ENCODE assay signal across 8 mouse cellular contexts in the genomic region with DNA sequence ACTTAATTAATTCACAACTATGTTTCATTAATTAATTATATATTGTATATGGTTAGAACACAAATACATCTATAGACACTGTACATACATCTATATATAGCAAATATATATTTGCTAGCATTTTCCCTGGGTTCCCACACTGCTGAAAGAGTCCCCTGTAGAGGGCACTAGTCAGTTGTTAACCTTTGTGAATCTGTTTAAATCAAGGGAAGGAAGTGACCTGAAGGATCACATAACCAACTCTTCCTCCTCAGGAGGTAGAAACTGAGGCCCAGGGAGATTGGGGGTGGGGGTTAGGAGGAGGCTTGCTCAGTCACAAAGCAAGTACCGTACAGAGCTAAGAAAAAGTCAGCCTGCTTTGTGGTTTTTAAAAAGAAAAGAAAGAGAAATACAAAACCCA.
DNase-seq lines count a peak whose midpoint lies in the region; ATAC-seq and TF ChIP-seq lines count a peak whose summit lies in the region.

No protein-coding gene starts in this region.

- no peaks in the 10 kb centered on the region for H3K9me3 ChIP-seq in limb, embryonic 14.5 days (ENCODE audit: control insufficient read depth, low read length)
- H3K9me3 ChIP-seq in limb, embryonic 10.5 days (replicated peaks) = no peaks in the 10 kb centered on the region
- H3K9me3 ChIP-seq in embryonic facial prominence, embryonic 14.5 days (ENCODE audit: control insufficient read depth, low read length) = no peaks in the 10 kb centered on the region
- no peaks in the 10 kb centered on the region for H3K9me3 ChIP-seq in liver, embryonic 15.5 days (replicated peaks)
- no peaks in the 10 kb centered on the region for H3K9me3 ChIP-seq in stomach, embryonic 16.5 days (replicated peaks; ENCODE audit: control insufficient read depth, low read length)
- no peaks in the 10 kb centered on the region for H3K9me3 ChIP-seq in midbrain, embryonic 15.5 days

- H3K4me1 ChIP-seq in limb, embryonic 14.5 days (ENCODE audit: control insufficient read depth, insufficient read depth, low read length) = peaks cover 5% of the 10 kb centered on the region; the same call in 1 of the 2 replicates
- no peaks in the 10 kb centered on the region for H3K4me1 ChIP-seq in limb, embryonic 10.5 days
- H3K4me1 ChIP-seq in embryonic facial prominence, embryonic 14.5 days (ENCODE audit: control insufficient read depth, insufficient read depth, low read length) = peaks cover 4% of the 10 kb centered on the region; the same call in 1 of the 2 replicates
- H3K4me1 ChIP-seq in liver, embryonic 15.5 days (replicated peaks) = peaks cover 16% of the 10 kb centered on the region
- H3K4me1 ChIP-seq in stomach, embryonic 16.5 days (ENCODE audit: control insufficient read depth, insufficient read depth, low read length) = peaks cover 2% of the 10 kb centered on the region
- no peaks in the 10 kb centered on the region for H3K4me1 ChIP-seq in midbrain, embryonic 15.5 days

- H3K27ac ChIP-seq in limb, embryonic 14.5 days (replicated peaks; ENCODE audit: low read depth, low read length) = no peak overlapping the region
- H3K27ac ChIP-seq in limb, embryonic 10.5 days = no peak overlapping the region
- no peak overlapping the region for H3K27ac ChIP-seq in embryonic facial prominence, embryonic 14.5 days (replicated peaks; ENCODE audit: low read depth, low read length)
- no peak overlapping the region for H3K27ac ChIP-seq in liver, embryonic 15.5 days (replicated peaks)
- H3K27ac ChIP-seq in stomach, embryonic 16.5 days (ENCODE audit: low read length) = peak overlapping the region; percentile 31
- no peak overlapping the region for H3K27ac ChIP-seq in midbrain, embryonic 15.5 days

- no peaks in the 10 kb centered on the region for H3K36me3 ChIP-seq in limb, embryonic 14.5 days (ENCODE audit: control insufficient read depth, insufficient read depth, low read length)
- H3K36me3 ChIP-seq in limb, embryonic 10.5 days = no peaks in the 10 kb centered on the region
- no peaks in the 10 kb centered on the region for H3K36me3 ChIP-seq in embryonic facial prominence, embryonic 14.5 days (ENCODE audit: control insufficient read depth, insufficient read depth, low read length)
- no peaks in the 10 kb centered on the region for H3K36me3 ChIP-seq in liver, embryonic 15.5 days (replicated peaks)
- no peaks in the 10 kb centered on the region for H3K36me3 ChIP-seq in stomach, embryonic 16.5 days (ENCODE audit: control insufficient read depth, insufficient read depth, low read length)
- H3K36me3 ChIP-seq in midbrain, embryonic 15.5 days (replicated peaks) = no peaks in the 10 kb centered on the region

- H3K4me3 ChIP-seq in limb, embryonic 14.5 days (replicated peaks; ENCODE audit: low read length) = no peak overlapping the region
- no peak overlapping the region for H3K4me3 ChIP-seq in limb, embryonic 10.5 days
- no peak overlapping the region for H3K4me3 ChIP-seq in embryonic facial prominence, embryonic 14.5 days (ENCODE audit: low read depth, low read length)
- H3K4me3 ChIP-seq in liver, embryonic 15.5 days (replicated peaks) = no peak overlapping the region
- no peak overlapping the region for H3K4me3 ChIP-seq in stomach, embryonic 16.5 days (replicated peaks; ENCODE audit: low read length)
- no peak overlapping the region for H3K4me3 ChIP-seq in midbrain, embryonic 15.5 days

- H3K9ac ChIP-seq in limb, embryonic 14.5 days (ENCODE audit: low read depth, low read length, severe bottlenecking) = no peak overlapping the region
- H3K9ac ChIP-seq in embryonic facial prominence, embryonic 14.5 days (ENCODE audit: low read depth, low read length) = no peak overlapping the region
- no peak overlapping the region for H3K9ac ChIP-seq in liver, embryonic 15.5 days
- no peak overlapping the region for H3K9ac ChIP-seq in stomach, embryonic 16.5 days (ENCODE audit: low read length)
- H3K9ac ChIP-seq in midbrain, embryonic 15.5 days = no peak overlapping the region

- DNase-seq in adrenal gland, postnatal 10 days = peak; percentile 44
- no peak for DNase-seq in adrenal gland, adult 18-20 months (ENCODE audit: low spot score in 2 of 2)
- DNase-seq in limb, embryonic 14.5 days (ENCODE audit: low spot score) = peak; percentile 52
- no peak for DNase-seq in limb, embryonic 10.5 days (ENCODE audit: low spot score)
- DNase-seq in embryonic facial prominence, embryonic 14.5 days (ENCODE audit: low spot score) = peak; percentile 63

- no peak for TF ChIP-seq POLR2A in limb, embryonic 14.5 days (IDR thresholded peaks at IDR 0.05; ENCODE audit: borderline replicate concordance, extremely low read depth, insufficient read depth, insufficient read length)

- H3K27me3 ChIP-seq in limb, embryonic 14.5 days (ENCODE audit: control insufficient read depth, insufficient read depth, low read length) = no peaks in the 10 kb centered on the region
- H3K27me3 ChIP-seq in limb, embryonic 10.5 days (ENCODE audit: low read depth, poor library complexity, severe bottlenecking) = no peaks in the 10 kb centered on the region
- H3K27me3 ChIP-seq in embryonic facial prominence, embryonic 14.5 days (replicated peaks; ENCODE audit: control insufficient read depth, insufficient read depth, low read length) = no peaks in the 10 kb centered on the region
- peaks cover 41% of the 10 kb centered on the region for H3K27me3 ChIP-seq in liver, embryonic 15.5 days
- no peaks in the 10 kb centered on the region for H3K27me3 ChIP-seq in stomach, embryonic 16.5 days (ENCODE audit: control insufficient read depth, insufficient read depth, low read length)
- H3K27me3 ChIP-seq in midbrain, embryonic 15.5 days (replicated peaks) = no peaks in the 10 kb centered on the region

- 65% methylated on average over 1 of the region's 1 CpGs for WGBS in limb, embryonic 14.5 days
- 71% methylated on average over 1 of the region's 1 CpGs for WGBS in limb, embryonic 10.5 days
- WGBS in embryonic facial prominence, embryonic 14.5 days = 25% methylated on average over 1 of the region's 1 CpGs
- 20% methylated on average over 1 of the region's 1 CpGs for WGBS in liver, embryonic 15.5 days (ENCODE audit: insufficient replicate concordance)
- 53% methylated on average over 1 of the region's 1 CpGs for WGBS in stomach, embryonic 16.5 days
- WGBS in midbrain, embryonic 15.5 days = 61% methylated on average over 1 of the region's 1 CpGs

- no peak for ATAC-seq in limb, embryonic 14.5 days (ENCODE audit: low FRiP score, low read depth)
- ATAC-seq in embryonic facial prominence, embryonic 14.5 days (ENCODE audit: low read depth) = no peak
- peak; percentile 65 for ATAC-seq in liver, embryonic 15.5 days (ENCODE audit: insufficient read depth)
- ATAC-seq in stomach, embryonic 16.5 days (ENCODE audit: insufficient read depth, low FRiP score) = no peak
- no peak; the same call in 1 of the 2 replicates for ATAC-seq in midbrain, embryonic 15.5 days (replicated peaks)

- H3K4me2 ChIP-seq in limb, embryonic 14.5 days (replicated peaks; ENCODE audit: low read depth, low read length, severe bottlenecking) = no peak overlapping the region
- H3K4me2 ChIP-seq in embryonic facial prominence, embryonic 14.5 days (ENCODE audit: low read depth, low read length) = no peak overlapping the region
- H3K4me2 ChIP-seq in liver, embryonic 15.5 days = no peak overlapping the region
- H3K4me2 ChIP-seq in stomach, embryonic 16.5 days (ENCODE audit: low read depth, low read length) = no peak overlapping the region
- H3K4me2 ChIP-seq in midbrain, embryonic 15.5 days = no peak overlapping the region

Comparison
In these comparisons a context has a peak if more than half of its experiments do, and no peak if none do; other contexts are left out.
1. DNase-seq: peak in adrenal gland, postnatal 10 days (single experiment), limb, embryonic 14.5 days (single experiment) and embryonic facial prominence, embryonic 14.5 days (single experiment); none in adrenal gland, adult 18-20 months (0 of 2) and limb, embryonic 10.5 days (single experiment).